Mouse (Mus musculus) embryonic facial prominence, embryonic 11.5 days (tissue): ENCODE measurements at regions not wholly inside any gene's neighbourhood (a gene's known extent, or its start where the extent isn't known, plus 50 kb on each side); places are given as distances from the start of the nearest gene placed in this dataset.

ENCODE experiments used
- ATAC-seq: fragments of 200-750 bp; cut with Nextera tagmentation; replicated peaks from 2 replicates; pipeline ENCODE4 v1.8.0; 2017; ENCODE audit warnings: low read depth; ENCODE audit not compliant: insufficient number of reproducible peaks, low FRiP score, low TSS enrichment
- DNase-seq: peaks from one replicate; pipeline ENCODE4 v3.0.0-alpha.2; 2015; ENCODE audit warnings: low spot score
- H3K27ac ChIP-seq: fragments of 300-500 bp; sonication (generic); replicated peaks from 2 replicates; pipeline ENCODE4 v1.5.1; 2014; ENCODE audit warnings: mild to moderate bottlenecking, low read depth, low read length, control low read depth
- H3K27me3 ChIP-seq: fragments of 300-500 bp; sonication (generic); 2 replicates; pipeline ENCODE4 v1.6.1; 2014; ENCODE audit warnings: mild to moderate bottlenecking, low read length, moderate library complexity, mixed read lengths; ENCODE audit not compliant: control insufficient read depth, insufficient read depth
- H3K36me3 ChIP-seq: fragments of 300-500 bp; sonication (generic); replicated peaks from 2 replicates; pipeline ENCODE4 v1.6.1; 2014; ENCODE audit warnings: low read depth, mild to moderate bottlenecking, low read length, moderate library complexity, mixed read lengths; ENCODE audit not compliant: control insufficient read depth, insufficient read depth
- H3K4me1 ChIP-seq: fragments of 300-500 bp; sonication (generic); 2 replicates; pipeline ENCODE4 v1.6.1; 2014; ENCODE audit warnings: low read length, mixed read lengths; ENCODE audit not compliant: control insufficient read depth, insufficient read depth
- H3K4me2 ChIP-seq: fragments of 300-500 bp; sonication (generic); 2 replicates; pipeline ENCODE4 v1.6.1; 2014; ENCODE audit warnings: low read depth, mild to moderate bottlenecking, control low read depth, low read length, moderate library complexity
- H3K4me3 ChIP-seq: fragments of 300-500 bp; sonication (generic); 2 replicates; pipeline ENCODE4 v1.5.1; 2014; ENCODE audit warnings: low read depth, low read length, control low read depth
- H3K9ac ChIP-seq: fragments of 300-500 bp; sonication (generic); replicated peaks from 2 replicates; pipeline ENCODE4 v1.6.1; 2014; ENCODE audit warnings: mild to moderate bottlenecking, control low read depth, low read length
- H3K9me3 ChIP-seq: fragments of 300-500 bp; sonication (generic); replicated peaks from 2 replicates; pipeline ENCODE4 v1.6.1; 2016; ENCODE audit warnings: mild to moderate bottlenecking, low read length, inconsistent platforms, mixed read lengths; ENCODE audit not compliant: control insufficient read depth
- WGBS: fragments of 180-500 bp; shearing (Covaris S2); extraction: QIAGEN DNeasy Blood & Tissue Kit; methylation state at CpG from one replicate; pipeline ENCODE4 v1.1.7; 2014; 5-methylcytosine and 5-hydroxymethylcytosine counted together

DNA sequence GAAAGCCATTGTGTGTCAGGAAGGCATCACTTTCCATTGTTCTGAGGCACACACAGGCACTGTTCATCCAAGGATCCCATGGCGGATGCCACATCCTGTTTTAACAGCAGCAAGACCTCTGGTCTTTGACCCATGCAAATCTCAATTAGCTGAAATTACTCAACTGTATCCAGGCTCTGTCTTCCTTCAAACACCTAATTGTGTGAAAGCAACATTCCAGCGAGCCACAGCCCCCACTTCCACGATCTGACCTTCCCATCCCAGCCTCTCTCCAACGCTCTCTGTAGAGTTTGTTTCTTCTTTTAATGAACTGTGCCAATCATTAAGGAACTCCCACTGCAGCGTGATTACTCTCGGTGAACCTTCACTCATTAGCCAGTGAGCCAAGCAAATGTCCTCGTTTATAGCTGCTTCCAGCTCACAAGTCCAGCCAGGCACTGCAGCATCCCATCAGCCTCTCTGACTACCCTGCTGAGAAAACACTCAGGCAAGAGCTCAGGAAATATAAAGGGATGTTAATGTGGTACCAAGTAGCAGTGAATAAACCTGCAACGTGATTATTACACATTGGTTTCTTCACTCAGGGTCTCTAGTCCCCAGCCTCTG is 136.7 kb downstream of the Hs3st3b1 start:
- Histone ChIP-seq H3K9me3 (no peaks in the 10 kb centered on the region), H3K27ac (no peak overlapping the region), H3K27me3 (no peaks in the 10 kb centered on the region; the same call in 1 of the 2 replicates), H3K4me3 (no peak overlapping the region), H3K4me1 (no peaks in the 10 kb centered on the region), H3K4me2 (no peak overlapping the region), H3K9ac (no peak overlapping the region), H3K36me3 (no peaks in the 10 kb centered on the region)
- 12% methylated on average over 8 of the region's 8 CpGs for WGBS
- ATAC-seq, result no peak
- no peak for DNase-seq

DNA sequence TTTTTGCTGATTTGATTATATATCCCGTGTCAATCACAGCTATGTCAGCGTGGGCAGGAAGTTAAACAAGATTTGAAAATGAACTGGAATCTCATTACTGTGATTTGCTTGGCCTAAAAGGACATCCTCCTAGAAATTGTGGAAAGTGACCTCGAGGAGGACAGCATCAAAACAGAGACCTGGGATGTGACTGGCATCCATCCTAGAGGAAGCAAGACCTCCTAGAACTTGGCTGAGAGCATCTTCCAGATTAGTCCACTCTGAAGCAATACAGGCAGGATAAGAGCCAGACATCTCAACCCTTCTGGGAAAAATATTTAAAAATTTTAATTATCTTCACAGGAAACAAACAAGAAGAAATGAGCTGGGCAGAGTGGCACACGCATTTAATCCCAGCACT is 136.1 kb downstream of the Hs3st3b1 start:
- Histone ChIP-seq H3K36me3 (no peaks in the 10 kb centered on the region), H3K4me1 (no peaks in the 10 kb centered on the region; the same call in 1 of the 2 replicates), H3K4me3 (no peak overlapping the region), H3K4me2 (no peak overlapping the region), H3K27me3 (no peaks in the 10 kb centered on the region; the same call in 1 of the 2 replicates), H3K9me3 (no peaks in the 10 kb centered on the region), H3K27ac (no peak overlapping the region), H3K9ac (no peak overlapping the region)
- ATAC-seq (no peak), DNase-seq (no peak)
- 61% methylated on average over 4 of the region's 4 CpGs for WGBS

DNA sequence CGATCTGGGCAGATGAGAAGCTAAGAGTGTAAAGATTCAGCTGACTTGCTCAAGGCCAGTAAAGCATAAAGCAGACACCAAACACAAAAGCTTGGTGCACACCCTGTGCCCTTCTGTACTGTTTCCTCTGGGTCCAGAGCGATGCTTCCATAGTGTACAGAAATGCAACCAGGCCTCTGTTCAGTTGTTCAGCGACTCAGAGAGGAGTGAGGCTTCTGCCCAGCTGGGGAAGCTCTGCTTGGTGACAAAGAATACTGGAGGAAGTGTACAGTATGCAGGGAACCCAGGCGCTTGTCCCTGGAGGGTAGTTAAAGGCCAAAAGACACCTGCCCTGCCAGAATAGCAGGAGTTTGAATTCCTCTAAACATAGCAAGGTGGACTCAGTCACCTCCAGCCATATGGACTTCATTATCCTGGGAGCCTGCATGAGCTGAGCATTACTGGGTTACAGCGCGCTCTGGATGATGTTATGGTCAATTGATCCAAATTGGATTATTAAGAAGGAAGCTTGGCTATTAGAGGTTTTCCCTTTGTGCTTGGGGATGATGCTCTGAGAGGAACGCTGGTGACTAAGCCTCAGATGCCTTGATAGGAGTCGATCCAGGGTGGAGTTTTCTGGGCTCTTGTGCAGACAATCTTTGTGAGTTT is 132.5 kb downstream of the Hs3st3b1 start:
- peak; percentile 89 for DNase-seq
- H3K27ac ChIP-seq, result no peak overlapping the region
- no peak overlapping the region for H3K9ac ChIP-seq
- WGBS, result 37% methylated on average over 8 of the region's 8 CpGs
- H3K36me3 ChIP-seq, result no peaks in the 10 kb centered on the region
- H3K4me1 ChIP-seq, result no peaks in the 10 kb centered on the region; the same call in 1 of the 2 replicates
- no peak overlapping the region for H3K4me3 ChIP-seq
- H3K4me2 ChIP-seq, result no peak overlapping the region
- no peaks in the 10 kb centered on the region for H3K9me3 ChIP-seq
- ATAC-seq, result 0 out of 2 replicates have a peak, but pooled peaks have one; percentile 44
- no peaks in the 10 kb centered on the region; the same call in 1 of the 2 replicates for H3K27me3 ChIP-seq

DNA sequence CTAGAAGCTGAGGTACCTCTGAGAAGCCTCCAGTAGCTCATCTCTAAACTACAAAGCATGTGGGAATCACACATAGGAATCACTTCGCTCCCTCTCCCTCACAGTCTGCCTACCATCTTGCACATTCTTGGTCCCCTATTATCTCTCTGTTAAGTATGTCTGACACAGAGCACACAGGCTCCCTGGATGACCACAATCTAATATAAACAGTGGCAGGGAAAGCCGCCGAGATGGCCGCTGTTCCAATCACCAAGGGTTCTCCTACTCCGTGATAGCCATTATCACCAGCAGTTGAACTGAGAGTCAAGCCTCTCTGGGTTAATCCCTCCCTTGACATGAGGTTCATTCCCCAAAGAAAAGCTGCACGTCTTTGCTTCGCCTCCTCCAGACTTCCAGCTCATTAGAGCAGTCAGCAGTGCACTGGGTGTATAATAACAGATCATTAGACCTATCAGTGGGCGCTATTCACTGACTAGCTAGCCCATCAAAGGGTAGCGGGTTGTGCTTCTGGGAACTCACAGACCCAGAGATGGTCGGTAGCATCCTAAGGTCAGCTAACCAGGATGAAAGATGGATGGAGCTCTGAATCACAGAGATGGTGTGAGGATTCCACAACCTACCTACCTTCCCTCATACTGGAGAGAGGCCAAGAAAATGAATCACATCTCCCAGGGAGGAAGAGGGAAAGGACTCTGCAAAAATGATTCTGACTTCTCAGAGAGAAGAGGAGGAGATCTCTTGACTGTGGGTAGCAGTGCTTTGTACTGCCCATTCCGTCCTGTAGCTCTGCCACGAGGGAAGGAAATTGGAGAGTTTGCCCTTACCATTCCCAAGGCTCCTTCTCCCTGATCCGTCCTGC is 130.9 kb downstream of the Hs3st3b1 start:
- WGBS, result 64% methylated on average over 13 of the region's 13 CpGs
- ATAC-seq, result no peak

DNA sequence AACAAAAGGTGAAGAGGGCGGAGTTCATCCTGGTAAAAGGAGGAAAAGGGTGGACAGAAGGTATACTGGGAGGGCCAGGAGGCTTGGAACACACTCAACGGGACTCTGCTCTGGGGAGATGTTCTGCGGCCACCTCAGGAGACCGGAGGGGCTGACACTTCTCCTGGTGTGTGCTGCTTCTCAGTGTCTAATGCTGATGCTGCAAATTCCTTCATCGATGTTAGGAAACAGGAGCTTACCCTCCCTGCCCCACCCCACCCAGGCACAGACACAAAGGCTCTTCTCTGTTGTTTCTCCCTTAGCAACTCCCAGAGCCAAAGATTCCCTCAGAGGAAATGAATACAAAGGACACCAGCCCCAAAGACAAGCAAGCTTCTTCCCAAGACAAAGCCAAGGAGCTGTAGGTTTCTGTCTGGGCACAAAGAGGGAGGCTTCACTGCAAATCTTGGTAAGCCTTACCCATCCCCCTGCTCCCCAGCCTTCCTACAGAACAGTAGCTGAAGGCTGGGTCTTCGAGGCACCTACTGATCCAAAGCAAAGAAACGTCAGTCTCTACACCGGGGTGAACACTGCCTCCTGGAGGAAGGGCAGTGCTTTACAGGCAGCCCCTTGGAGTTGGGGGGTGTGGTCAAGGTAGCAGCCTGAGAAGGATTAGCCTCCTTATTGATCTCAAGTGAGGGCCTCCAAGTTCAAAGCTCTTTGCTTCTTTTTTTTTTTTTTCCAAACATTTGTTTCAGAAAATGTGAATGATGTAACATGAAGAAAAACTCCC is 128.2 kb downstream of the Hs3st3b1 start:
- DNase-seq (no peak), ATAC-seq (no peak)
- Histone ChIP-seq H3K4me3 (no peak overlapping the region), H3K36me3 (no peaks in the 10 kb centered on the region), H3K27ac (no peak overlapping the region), H3K9ac (no peak overlapping the region), H3K9me3 (no peaks in the 10 kb centered on the region), H3K4me1 (no peaks in the 10 kb centered on the region; the same call in 1 of the 2 replicates), H3K27me3 (no peaks in the 10 kb centered on the region), H3K4me2 (no peak overlapping the region)
- WGBS, result 69% methylated on average over 8 of the region's 8 CpGs

More for the DNA sequence above, 130.9 kb downstream of the Hs3st3b1 start:
- no peak overlapping the region for H3K27ac ChIP-seq
- no peaks in the 10 kb centered on the region for H3K27me3 ChIP-seq
- H3K9ac ChIP-seq, result no peak overlapping the region
- H3K9me3 ChIP-seq, result no peaks in the 10 kb centered on the region
- no peak overlapping the region for H3K4me2 ChIP-seq
- no peaks in the 10 kb centered on the region; the same call in 1 of the 2 replicates for H3K4me1 ChIP-seq
- no peaks in the 10 kb centered on the region for H3K36me3 ChIP-seq
- DNase-seq, result no peak
- no peak overlapping the region for H3K4me3 ChIP-seq

DNA sequence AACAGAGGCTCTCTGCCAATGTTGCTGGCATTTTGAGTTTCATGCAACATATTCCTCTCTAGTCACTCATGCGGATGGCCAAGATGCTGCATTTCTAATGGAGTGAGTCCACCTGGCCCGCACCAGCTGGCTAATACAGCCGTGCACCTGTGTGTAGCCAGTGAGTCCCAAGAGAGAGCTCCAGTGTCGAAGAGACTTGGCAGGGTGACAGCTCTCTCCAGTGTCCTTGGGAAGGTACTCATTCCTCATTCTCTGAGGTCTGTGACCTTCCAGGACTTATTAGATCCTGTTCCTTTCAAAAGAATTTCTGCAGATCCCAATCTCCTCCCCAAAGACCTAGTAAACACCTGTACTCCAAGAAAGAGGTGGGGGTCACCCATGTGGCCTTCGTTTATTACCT is 109.9 kb downstream of the Hs3st3b1 start:
- no peak overlapping the region for H3K4me3 ChIP-seq
- no peaks in the 10 kb centered on the region for H3K9me3 ChIP-seq
- no peak for DNase-seq
- no peak overlapping the region for H3K27ac ChIP-seq
- H3K36me3 ChIP-seq, result no peaks in the 10 kb centered on the region
- no peak for ATAC-seq
- no peak overlapping the region for H3K4me2 ChIP-seq
- H3K9ac ChIP-seq, result no peak overlapping the region
- H3K27me3 ChIP-seq, result no peaks in the 10 kb centered on the region
- 86% methylated on average over 5 of the region's 5 CpGs for WGBS
- H3K4me1 ChIP-seq, result no peaks in the 10 kb centered on the region

DNA sequence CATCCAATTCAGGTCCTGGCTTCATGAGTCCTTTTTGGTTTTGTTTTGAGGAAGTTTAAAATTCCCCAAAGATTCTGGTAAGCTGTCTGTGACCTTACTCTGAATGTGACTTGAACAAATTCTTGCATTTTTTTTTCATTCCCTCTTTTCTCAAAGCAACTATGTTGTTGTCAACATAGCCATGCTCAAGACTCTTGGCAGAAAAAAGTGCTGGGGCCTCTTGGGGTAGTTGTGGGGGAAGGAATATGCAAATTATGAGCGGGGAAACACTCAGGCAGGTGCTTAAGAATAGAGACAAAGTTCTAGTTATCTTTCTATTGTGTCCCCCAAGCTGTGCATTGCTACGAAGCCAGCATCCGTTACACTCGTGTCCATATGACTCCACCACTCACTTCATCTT is 99.2 kb downstream of the Hs3st3b1 start:
- Histone ChIP-seq H3K4me2 (no peak overlapping the region), H3K36me3 (no peaks in the 10 kb centered on the region), H3K4me1 (no peaks in the 10 kb centered on the region), H3K9me3 (no peaks in the 10 kb centered on the region), H3K27me3 (no peaks in the 10 kb centered on the region), H3K27ac (no peak overlapping the region), H3K9ac (no peak overlapping the region), H3K4me3 (no peak overlapping the region)
- DNase-seq (no peak), ATAC-seq (no peak)
- WGBS, result 85% methylated on average over 4 of the region's 4 CpGs
